Mouse (Mus musculus): ENCODE results near the gene Tbxas1. TPM values are rescaled to one million over a fixed set of nuclear protein-coding genes. Genes with fewer than 3 reads are reported as not detected.

Tbxas1 gene
- total and polyA plus RNA-seq, 3 experiments: not detected

DNA sequence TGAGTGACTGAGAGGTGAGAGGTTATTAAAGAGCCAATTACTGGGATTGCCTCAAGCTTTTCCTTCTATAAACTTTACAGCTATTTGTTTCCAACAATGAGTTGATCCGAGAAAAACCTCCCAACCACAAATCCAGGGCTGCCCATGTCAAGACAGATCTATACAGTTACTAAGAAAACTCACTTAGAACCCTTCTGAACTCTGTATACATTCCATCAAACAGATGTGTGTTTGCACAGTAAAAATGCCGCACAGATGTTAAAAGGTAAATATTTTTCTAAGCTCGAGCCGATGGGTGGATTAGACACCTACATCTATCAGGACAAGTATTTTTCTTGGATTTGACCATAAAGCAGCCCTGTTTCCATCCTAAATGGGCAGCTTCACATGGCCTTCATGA, 149.4 kb downstream of the Tbxas1 start:
- dilution Hi-C loops (cut with MboI; ENCODE audit: extremely low pct_ligation_motif_present, extremely low pct_unique_long_range_greater_than_20kb, low sequenced_read_pairs) (no loop called here), in situ Hi-C loops (cut with MboI; ENCODE audit: low pct_ligation_motif_present, low pct_unique_long_range_greater_than_20kb, low sequenced_read_pairs) (no loop called here)
- Histone ChIP-seq H3K27me3 (replicated peaks) (no peaks in the 10 kb centered on the region), H3K9ac (ENCODE audit: insufficient read depth, low read depth) (no peak overlapping the region), H3K27ac (ENCODE audit: insufficient read depth, low read depth) (no peak overlapping the region), H3K4me2 (ENCODE audit: insufficient read depth, low read depth, poor library complexity, severe bottlenecking) (no peak overlapping the region), H3K4me3 (replicated peaks in 1 of 3; ENCODE audit: low read depth in 2 of 3, low read length in 2 of 3, poor library complexity in 1 of 3) (no peak overlapping the region), H3K4me1 (ENCODE audit: control insufficient read depth in 1 of 2, insufficient read depth in 2 of 2) (peaks cover 0 to 17% of the 10 kb centered on the region in 2 experiments; a peak in 2 of 4 replicates), H3K79me2 (replicated peaks; ENCODE audit: control insufficient read depth, extremely low read depth, insufficient read depth, poor library complexity, severe bottlenecking) (no peaks in the 10 kb centered on the region), H3K9me3 (replicated peaks; ENCODE audit: low read length) (no peaks in the 10 kb centered on the region), H3K36me3 (replicated peaks in 1 of 2; ENCODE audit: control insufficient read depth in 1 of 2, insufficient read depth in 1 of 2, low read length in 1 of 2) (no peaks in the 10 kb centered on the region)
- no peak for DNase-seq (ENCODE audit: extremely low read depth)
- TF ChIP-seq RCOR1 (conservative IDR thresholded peaks at IDR 0.05; ENCODE audit: low read depth, low read length): no peak
- TF ChIP-seq ZNF384 (IDR thresholded peaks at IDR 0.05; ENCODE audit: low read depth, low read length): no peak
- TF ChIP-seq POLR2A (IDR thresholded peaks at IDR 0.05; ENCODE audit: low read depth, low read length): no peak
- TF ChIP-seq E2F4 (IDR thresholded peaks at IDR 0.05; ENCODE audit: insufficient replicate concordance, low read depth, low read length): no peak
- TF ChIP-seq NRF1 (IDR thresholded peaks at IDR 0.05; ENCODE audit: low read depth, low read length): no peak
- no peak for TF ChIP-seq JUND (conservative IDR thresholded peaks at IDR 0.05; ENCODE audit: low read depth, low read length)
- TF ChIP-seq EP300 (IDR thresholded peaks at IDR 0.05; ENCODE audit: low read length): no peak
- no peak for TF ChIP-seq POLR2AphosphoS2 (IDR thresholded peaks at IDR 0.05; ENCODE audit: low read depth, low read length)
- TF ChIP-seq MAZ (IDR thresholded peaks at IDR 0.05; ENCODE audit: low read depth, low read length): no peak
- no peak for TF ChIP-seq TBP (conservative IDR thresholded peaks at IDR 0.05; ENCODE audit: low read depth, low read length)
- TF ChIP-seq ZMIZ1 (IDR thresholded peaks at IDR 0.05; ENCODE audit: low read depth, low read length): no peak
- TF ChIP-seq USF1 (IDR thresholded peaks at IDR 0.05; ENCODE audit: low read depth, low read length): no peak
- no peak for TF ChIP-seq PAX5 (IDR thresholded peaks at IDR 0.05; ENCODE audit: low read length)
- TF ChIP-seq TCF12 (IDR thresholded peaks at IDR 0.05; ENCODE audit: low read depth, low read length): no peak
- no peak for TF ChIP-seq IRF4 (IDR thresholded peaks at IDR 0.05; ENCODE audit: low read depth, low read length)
- no peak for TF ChIP-seq UBTF (IDR thresholded peaks at IDR 0.05; ENCODE audit: low read depth, low read length)

DNA sequence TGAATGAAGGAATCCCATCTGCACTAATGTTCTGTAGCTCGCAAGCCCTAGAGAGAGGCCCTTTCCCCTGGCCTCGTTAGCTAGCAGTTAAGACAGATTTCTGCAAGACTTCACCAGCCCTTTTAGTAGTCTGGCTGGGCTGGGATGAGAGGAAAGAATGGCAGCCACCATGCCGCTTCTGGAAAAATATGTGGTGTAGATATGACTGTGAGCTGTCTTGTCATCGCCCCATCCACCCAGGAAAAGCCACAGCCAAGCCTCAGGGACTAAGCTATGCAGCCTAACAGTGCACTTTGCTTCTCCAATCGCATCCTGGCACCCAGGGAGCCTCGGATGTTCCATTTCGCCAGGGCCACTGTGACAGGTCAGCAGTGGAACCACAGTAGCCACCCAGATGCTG, 149.8 kb downstream of the Tbxas1 start:
- dilution Hi-C loops (cut with MboI; ENCODE audit: extremely low pct_ligation_motif_present, extremely low pct_unique_long_range_greater_than_20kb, low sequenced_read_pairs): no loop called here
- TF ChIP-seq UBTF (IDR thresholded peaks at IDR 0.05; ENCODE audit: low read depth, low read length): no peak
- no peak for TF ChIP-seq NELFE (IDR thresholded peaks at IDR 0.05; ENCODE audit: low read depth, low read length)
- no peak for TF ChIP-seq PAX5 (IDR thresholded peaks at IDR 0.05; ENCODE audit: low read length)
- TF ChIP-seq E2F4 (IDR thresholded peaks at IDR 0.05; ENCODE audit: insufficient replicate concordance, low read depth, low read length): no peak
- no peak for TF ChIP-seq JUN (IDR thresholded peaks at IDR 0.05; ENCODE audit: insufficient read depth, low read depth, low read length)
- no peak for TF ChIP-seq JUND (conservative IDR thresholded peaks at IDR 0.05; ENCODE audit: low read depth, low read length)
- no peak for TF ChIP-seq MXI1 (IDR thresholded peaks at IDR 0.05; ENCODE audit: low read depth, low read length)
- no peak for TF ChIP-seq POLR2A (IDR thresholded peaks at IDR 0.05; ENCODE audit: low read depth, low read length)
- H3K79me2 ChIP-seq (replicated peaks; ENCODE audit: control insufficient read depth, extremely low read depth, insufficient read depth, poor library complexity, severe bottlenecking): no peaks in the 10 kb centered on the region
- H3K4me3 ChIP-seq (replicated peaks in 1 of 3; ENCODE audit: low read depth in 2 of 3, low read length in 2 of 3, poor library complexity in 1 of 3): no peak overlapping the region
- H3K9me3 ChIP-seq (replicated peaks; ENCODE audit: low read length): no peaks in the 10 kb centered on the region
- no peak overlapping the region for H3K9ac ChIP-seq (ENCODE audit: insufficient read depth, low read depth)
- H3K27ac ChIP-seq (ENCODE audit: insufficient read depth, low read depth): no peak overlapping the region
- in situ Hi-C loops (cut with MboI; ENCODE audit: low pct_ligation_motif_present, low pct_unique_long_range_greater_than_20kb, low sequenced_read_pairs): no loop called here
- H3K4me1 ChIP-seq (ENCODE audit: control insufficient read depth in 1 of 2, insufficient read depth in 2 of 2): peaks cover 0 to 17% of the 10 kb centered on the region in 2 experiments; a peak in 2 of 4 replicates
- no peak for DNase-seq (ENCODE audit: extremely low read depth)
- no peak overlapping the region for H3K4me2 ChIP-seq (ENCODE audit: insufficient read depth, low read depth, poor library complexity, severe bottlenecking)
- H3K36me3 ChIP-seq (replicated peaks in 1 of 2; ENCODE audit: control insufficient read depth in 1 of 2, insufficient read depth in 1 of 2, low read length in 1 of 2): no peaks in the 10 kb centered on the region
- no peaks in the 10 kb centered on the region for H3K27me3 ChIP-seq (replicated peaks)

Data from CH12.LX (cell line).